Mouse (Mus musculus): Measurements from ENCODE around the gene Trdmt1. TPM values are rescaled to one million over a fixed set of nuclear protein-coding genes. Genes with fewer than 3 reads are reported as not detected.

Trdmt1 gene
- total RNA-seq, 2 experiments from 2014 or later, result 13.9 to 17.7 TPM

DNA sequence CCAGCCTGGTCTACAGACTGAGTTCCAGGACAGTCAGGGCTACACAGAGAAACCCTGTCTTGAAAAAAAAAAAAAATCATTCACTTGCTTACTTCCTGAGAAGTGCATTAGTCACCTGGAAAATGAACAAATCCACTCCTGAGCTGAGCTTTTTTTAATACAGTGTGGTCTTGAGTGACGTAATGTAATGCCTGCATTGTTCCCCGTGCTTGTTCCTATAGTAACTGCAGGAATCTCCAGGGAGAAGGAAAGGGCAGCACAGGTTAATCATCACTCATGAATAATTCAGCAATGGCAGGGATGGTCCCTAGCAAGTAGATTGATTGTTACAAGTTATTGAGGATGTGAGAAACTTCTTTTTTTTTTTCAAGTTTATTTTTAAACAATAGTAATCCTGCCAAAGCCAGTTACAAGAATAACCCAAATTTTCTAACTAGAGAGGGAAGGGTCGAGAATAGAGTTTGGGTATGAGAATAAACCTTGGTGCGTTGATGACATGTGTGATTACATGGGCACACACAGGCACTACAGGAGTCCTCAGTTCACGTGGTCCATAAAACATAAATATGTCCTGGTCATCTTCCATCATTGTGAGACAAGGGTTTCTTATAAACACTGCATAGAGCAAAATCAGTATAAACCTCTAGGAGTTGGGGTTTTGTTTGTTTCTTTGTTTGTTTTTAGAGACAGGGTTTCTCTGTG lies 44.0 kb downstream of the Trdmt1 start:
- ATAC-seq (replicated peaks; ENCODE audit: poor library complexity), result no peak

DNA sequence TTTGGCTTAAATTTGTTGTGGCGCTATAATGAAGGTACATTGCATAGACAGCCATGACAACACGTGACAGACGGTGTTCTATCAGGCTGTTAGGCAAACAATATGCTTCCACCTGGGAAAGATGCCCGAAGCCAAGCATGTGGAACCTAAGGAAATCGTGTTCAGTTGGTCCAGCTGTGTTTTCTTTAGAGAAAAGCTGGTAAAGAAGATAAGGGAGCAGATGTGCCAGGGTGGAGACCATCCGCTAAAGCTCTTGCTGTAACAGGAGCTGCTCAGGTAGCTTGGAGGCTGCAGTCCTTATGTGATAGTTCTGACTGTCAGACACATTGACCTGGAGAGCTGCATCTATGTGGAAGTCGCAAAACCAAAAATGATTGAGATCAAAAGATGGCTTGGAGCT lies 45.3 kb downstream of the Trdmt1 start:
- peak; percentile 75 for ATAC-seq (replicated peaks; ENCODE audit: poor library complexity)

DNA sequence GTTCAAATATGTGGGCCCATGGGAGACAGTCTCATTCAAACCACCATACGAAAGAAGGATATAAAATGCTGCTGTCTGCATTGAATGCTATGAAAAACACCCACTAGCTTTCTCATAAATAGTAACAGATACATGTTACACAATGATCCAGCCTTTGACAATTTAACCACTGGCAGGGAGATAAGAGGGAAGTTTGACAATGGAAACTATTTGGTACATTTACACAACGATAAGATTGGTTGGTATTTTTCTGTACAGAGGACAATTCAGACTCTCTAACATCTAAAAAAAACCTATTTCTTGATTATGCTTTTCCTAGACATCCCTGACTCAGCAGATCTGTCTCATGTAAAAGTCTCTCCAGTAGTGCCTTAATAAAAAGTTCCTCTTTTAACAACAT lies 48.4 kb downstream of the Trdmt1 start:
- ATAC-seq (replicated peaks; ENCODE audit: poor library complexity), result peak; percentile 79

DNA sequence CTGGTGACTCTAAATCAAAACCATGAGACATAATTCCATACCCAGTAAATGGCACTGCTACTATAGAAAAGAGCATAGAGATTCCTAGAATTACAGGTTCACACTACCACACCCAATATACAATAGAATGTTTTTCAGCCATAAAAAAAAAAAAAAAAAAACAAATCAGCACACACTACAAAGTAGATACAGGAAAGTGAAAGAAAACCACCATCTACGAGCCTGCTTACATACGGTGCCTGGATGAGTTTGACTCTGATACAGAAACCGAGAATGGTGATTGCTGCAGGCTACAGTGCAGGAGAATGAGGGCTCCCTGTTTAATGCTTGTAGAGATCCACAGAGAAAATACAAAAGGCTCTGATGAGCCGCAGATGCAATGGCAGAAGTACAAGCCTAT lies 51.5 kb downstream of the Trdmt1 start:
- ATAC-seq (replicated peaks; ENCODE audit: poor library complexity), result no peak

DNA sequence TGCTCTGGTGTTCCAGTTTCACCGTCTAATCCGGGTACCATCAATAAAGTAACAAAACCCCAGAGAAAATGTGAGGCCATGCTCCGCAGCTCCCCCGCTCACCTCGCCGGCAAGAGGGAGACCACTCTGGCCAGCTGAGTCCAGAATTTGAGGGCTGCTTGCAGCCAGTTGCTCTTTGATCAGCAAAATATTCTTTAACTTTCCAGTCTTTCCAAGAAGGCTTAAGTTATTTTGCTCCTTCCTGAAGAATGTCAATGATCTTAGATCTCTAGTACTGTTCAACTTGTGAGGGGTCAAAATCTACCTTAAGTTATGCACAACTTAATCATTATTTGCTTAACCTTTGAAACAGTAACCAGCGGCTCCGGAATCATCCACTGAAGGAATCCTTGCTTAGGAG lies 52.7 kb downstream of the Trdmt1 start, which contains the start of gene Cubn:
Cubn (minus strand) TSS at position 80 of the 400 bp plus-strand sequence.
- no peak for ATAC-seq (replicated peaks; ENCODE audit: poor library complexity)

DNA sequence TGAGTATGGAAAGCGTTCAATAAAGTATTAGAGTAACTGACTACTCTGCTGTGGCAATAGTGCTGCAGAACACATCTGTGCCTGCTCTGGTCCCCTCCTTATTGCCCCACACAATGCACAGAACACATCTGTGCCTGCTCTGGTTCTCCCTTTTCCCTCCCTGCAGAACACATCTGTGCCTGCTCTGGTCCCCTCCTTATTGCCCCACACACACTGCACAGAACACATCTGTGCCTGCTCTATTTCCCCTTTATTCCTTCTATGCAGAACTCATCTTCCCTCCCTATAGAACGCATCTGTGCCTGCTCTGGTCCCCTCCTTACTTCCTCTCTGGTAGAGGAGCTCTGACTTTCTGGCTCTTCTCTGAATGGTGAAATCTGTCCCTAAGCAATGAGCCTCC lies 54.0 kb downstream of the Trdmt1 start:
- peak; percentile 94 for ATAC-seq (replicated peaks; ENCODE audit: poor library complexity)

DNA sequence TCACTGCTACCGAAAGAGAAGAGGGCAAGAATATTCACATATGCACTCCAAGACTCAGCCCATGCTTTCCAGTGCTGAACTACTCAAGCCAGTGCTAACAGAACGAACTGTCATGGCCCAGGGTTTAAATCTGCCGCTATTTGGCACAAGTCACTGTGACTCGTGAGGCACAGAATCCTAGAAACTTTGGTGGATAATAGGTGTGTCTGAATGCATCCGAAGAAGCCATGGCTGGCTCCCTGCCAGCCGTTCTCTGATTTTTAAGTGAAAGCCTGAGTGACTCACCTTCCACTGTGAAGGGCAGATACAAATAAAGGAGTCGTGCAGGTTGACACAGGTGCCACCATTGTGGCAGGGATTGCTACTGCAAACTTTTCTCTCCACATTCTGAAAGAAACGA lies 58.0 kb downstream of the Trdmt1 start:
- ATAC-seq (replicated peaks; ENCODE audit: poor library complexity), result no peak

DNA sequence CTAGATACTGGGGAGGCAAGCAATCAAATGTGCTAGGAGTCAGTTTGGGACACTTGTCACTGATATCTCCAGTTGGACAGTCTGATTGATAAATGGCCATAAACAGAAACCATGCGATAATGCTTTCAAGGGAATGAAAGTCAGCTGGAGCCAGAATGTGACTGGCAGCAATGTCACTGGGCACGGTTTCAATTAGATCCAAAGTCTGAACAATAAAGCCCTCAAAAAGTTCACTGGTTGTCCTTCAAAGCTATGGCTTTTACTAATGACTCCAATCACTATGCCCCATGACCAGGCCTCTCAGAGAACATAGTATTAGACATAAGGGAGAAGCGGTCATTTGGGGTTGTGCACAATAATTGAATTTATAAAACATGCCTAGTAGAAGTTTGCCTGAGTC lies 59.9 kb downstream of the Trdmt1 start:
- ATAC-seq (replicated peaks; ENCODE audit: poor library complexity), result no peak

DNA sequence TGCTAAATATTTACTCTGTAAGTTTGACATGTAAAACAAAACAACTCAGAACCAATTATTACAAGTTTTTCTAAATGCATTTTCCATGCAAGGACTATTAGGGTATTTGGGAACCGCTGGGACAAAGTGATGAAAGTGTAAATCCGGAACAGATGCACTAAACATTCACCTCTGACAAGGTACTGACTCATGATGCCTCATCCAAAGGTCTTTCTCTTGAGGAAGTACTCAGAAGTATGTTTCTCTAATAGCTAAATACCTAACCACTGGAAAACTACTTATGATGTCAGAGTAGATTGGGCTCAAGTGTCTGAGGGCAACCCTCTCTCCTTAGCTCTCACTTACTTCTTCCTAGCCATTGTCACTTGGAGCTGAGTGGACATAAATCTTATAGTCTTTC lies 63.7 kb downstream of the Trdmt1 start:
- no peak for ATAC-seq (replicated peaks; ENCODE audit: poor library complexity)

DNA sequence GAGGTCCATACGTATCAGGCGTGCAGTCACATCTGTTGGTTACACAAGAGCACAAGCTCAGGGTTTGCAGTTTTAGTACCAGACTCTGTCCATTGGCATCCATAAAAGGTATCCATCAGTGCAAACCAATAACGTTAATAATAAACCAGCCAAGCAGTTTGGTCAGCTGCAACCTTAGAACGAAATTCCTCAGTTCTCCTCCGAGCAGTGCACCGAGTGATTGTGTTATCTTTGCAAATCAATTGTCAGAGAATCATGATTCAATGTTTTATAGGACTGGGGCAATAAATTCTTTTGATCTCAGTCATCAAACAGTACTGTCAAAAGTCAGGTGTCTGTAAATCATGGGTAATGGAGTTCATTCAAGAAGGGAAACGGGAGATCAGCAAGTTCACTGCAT lies 65.3 kb downstream of the Trdmt1 start:
- no peak for ATAC-seq (replicated peaks; ENCODE audit: poor library complexity)

DNA sequence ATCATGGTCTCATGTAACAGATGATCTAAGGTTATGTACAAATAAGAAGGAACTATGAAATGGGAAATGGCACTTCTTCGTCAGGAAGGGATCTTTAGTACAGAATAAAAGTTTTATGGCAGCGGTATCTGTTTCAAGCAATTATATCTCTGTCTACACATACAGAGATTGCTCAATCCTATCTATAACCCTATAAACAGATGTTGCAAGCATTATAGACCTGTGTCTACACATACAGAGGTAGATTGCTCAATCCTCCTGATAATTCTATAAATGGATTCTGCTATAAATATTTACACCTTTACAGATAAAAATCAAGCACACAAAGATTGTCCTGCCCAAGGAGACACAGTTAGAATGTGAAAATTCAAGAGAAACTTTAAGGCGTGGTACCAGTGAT lies 74.4 kb downstream of the Trdmt1 start:
- no peak for ATAC-seq (replicated peaks; ENCODE audit: poor library complexity)

DNA sequence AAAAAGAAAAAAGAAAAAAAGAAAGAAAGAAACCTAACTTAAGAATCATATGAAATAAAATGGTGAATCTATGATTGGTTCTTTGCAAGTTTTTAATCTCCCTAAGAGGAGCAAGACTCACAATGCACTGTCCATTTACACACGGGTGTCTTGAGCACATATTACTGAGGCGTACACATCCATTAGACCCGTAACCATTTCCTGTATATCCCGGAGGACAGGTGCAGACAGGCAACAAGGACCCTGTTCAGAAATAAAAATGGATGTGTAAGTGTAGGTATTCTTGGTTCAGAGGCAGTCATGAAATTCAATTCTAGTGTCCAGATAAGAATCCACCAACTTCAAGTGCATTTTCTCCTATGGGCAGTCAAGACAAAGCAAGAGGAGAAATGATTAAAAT lies 74.8 kb downstream of the Trdmt1 start:
- ATAC-seq (replicated peaks; ENCODE audit: poor library complexity), result no peak

DNA sequence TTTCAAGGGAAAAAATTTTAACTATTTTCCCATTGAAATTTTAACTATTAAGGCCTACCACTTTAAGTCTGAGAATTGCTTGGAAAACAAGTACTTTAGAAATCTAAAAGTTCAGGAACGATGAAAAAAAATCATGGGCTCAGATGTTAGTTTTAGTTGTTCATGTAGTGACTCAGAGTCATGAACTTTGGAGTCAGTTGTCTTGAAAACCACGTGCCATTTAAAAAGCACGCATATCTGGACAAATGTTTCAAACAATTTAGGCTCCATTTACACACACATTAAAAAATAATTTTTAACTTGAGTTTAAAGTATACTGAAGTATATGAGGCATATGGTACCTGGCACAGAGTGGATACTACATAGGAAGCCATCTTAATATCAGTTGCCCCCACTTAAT lies 77.8 kb downstream of the Trdmt1 start:
- no peak for ATAC-seq (replicated peaks; ENCODE audit: poor library complexity)

Other genes starting within 250 kb of the Trdmt1 start
- not detected in 2 replicates for gene Cubn, start 52.9 kb downstream of the Trdmt1 start, total RNA-seq (2015)
- not detected in 2 replicates for gene Cubn, start 52.9 kb downstream of the Trdmt1 start, total RNA-seq (2017)
- 816 and 1,066 TPM in 2 replicates for gene Vim, start 29.3 kb upstream of the Trdmt1 start, total RNA-seq (2015)
- 743 and 949 TPM in 2 replicates for gene Vim, start 29.3 kb upstream of the Trdmt1 start, total RNA-seq (2017)
- 2.0 and 5.5 TPM in 2 replicates for gene St8sia6, start 249.4 kb upstream of the Trdmt1 start, total RNA-seq (2015)
- 1.00 and 1.5 TPM in 2 replicates for gene St8sia6, start 249.4 kb upstream of the Trdmt1 start, total RNA-seq (2017)